Mouse (Mus musculus): Measurements from ENCODE around the gene Grid2ip. TPM values are rescaled to one million over a fixed set of nuclear protein-coding genes. Genes with fewer than 3 reads are reported as not detected.

Grid2ip gene
- not detected in 2 replicates for total RNA-seq (2014; fragmentation: Nextera tagmentation)
- total RNA-seq (2017) = not detected in 2 replicates

GRCm38 (mm10) chr5:143356686-143357388, at the start of gene Grid2ip:
Gene Grid2ip, plus strand, starts transcription at chr5:143357338.
- ATAC-seq (replicated peaks; ENCODE audit: low FRiP score, low TSS enrichment, poor library complexity, severe bottlenecking) = no peak

GRCm38 (mm10) chr5:143308825-143309224, 48.3 kb upstream of the Grid2ip start:
- ATAC-seq (replicated peaks; ENCODE audit: low FRiP score, low TSS enrichment, poor library complexity, severe bottlenecking) = no peak

- no peak for ATAC-seq (replicated peaks; ENCODE audit: low FRiP score, low TSS enrichment, poor library complexity, severe bottlenecking)
These were observed 47.2 kb upstream of the Grid2ip start for GRCm38 (mm10) chr5:143309916-143310315.

- ATAC-seq (replicated peaks; ENCODE audit: low FRiP score, low TSS enrichment, poor library complexity, severe bottlenecking) = peak; percentile 61
These were observed 45.3 kb upstream of the Grid2ip start for GRCm38 (mm10) chr5:143311886-143312285.

- 0 out of 2 replicates have a peak, but pooled peaks have one; percentile 38 for ATAC-seq (replicated peaks; ENCODE audit: low FRiP score, low TSS enrichment, poor library complexity, severe bottlenecking)
These were observed 42.9 kb upstream of the Grid2ip start for GRCm38 (mm10) chr5:143314183-143314729.

- ATAC-seq (replicated peaks; ENCODE audit: low FRiP score, low TSS enrichment, poor library complexity, severe bottlenecking) = peak; percentile 56
These were observed 42.2 kb upstream of the Grid2ip start, which contains the start of gene E130309D02Rik for GRCm38 (mm10) chr5:143314730-143315513. Gene E130309D02Rik, minus strand, starts transcription at chr5:143315360.

GRCm38 (mm10) chr5:143315514-143315888, 41.6 kb upstream of the Grid2ip start:
- no peak for ATAC-seq (replicated peaks; ENCODE audit: low FRiP score, low TSS enrichment, poor library complexity, severe bottlenecking)

- ATAC-seq (replicated peaks; ENCODE audit: low FRiP score, low TSS enrichment, poor library complexity, severe bottlenecking) = no peak
These were observed 40.4 kb upstream of the Grid2ip start for GRCm38 (mm10) chr5:143316605-143317287.

- no peak for ATAC-seq (replicated peaks; ENCODE audit: low FRiP score, low TSS enrichment, poor library complexity, severe bottlenecking)
These were observed 39.9 kb upstream of the Grid2ip start for GRCm38 (mm10) chr5:143317288-143317610.

- peak; percentile 80 for ATAC-seq (replicated peaks; ENCODE audit: low FRiP score, low TSS enrichment, poor library complexity, severe bottlenecking)
These were observed 28.2 kb upstream of the Grid2ip start, which contains the start of gene Zdhhc4 for GRCm38 (mm10) chr5:143328690-143329495. Gene Zdhhc4, minus strand, starts transcription at chr5:143329256.

- peak; percentile 42; the same call in 1 of the 2 replicates for ATAC-seq (replicated peaks; ENCODE audit: low FRiP score, low TSS enrichment, poor library complexity, severe bottlenecking)
These were observed 23.3 kb upstream of the Grid2ip start for GRCm38 (mm10) chr5:143333872-143334271.

- no peak for ATAC-seq (replicated peaks; ENCODE audit: low FRiP score, low TSS enrichment, poor library complexity, severe bottlenecking)
These were observed 22.6 kb upstream of the Grid2ip start for GRCm38 (mm10) chr5:143334418-143335088.

GRCm38 (mm10) chr5:143335089-143335460, 22.1 kb upstream of the Grid2ip start:
- ATAC-seq (replicated peaks; ENCODE audit: low FRiP score, low TSS enrichment, poor library complexity, severe bottlenecking) = no peak

- ATAC-seq (replicated peaks; ENCODE audit: low FRiP score, low TSS enrichment, poor library complexity, severe bottlenecking) = peak; percentile 35; the same call in 1 of the 2 replicates
These were observed 20.6 kb upstream of the Grid2ip start for GRCm38 (mm10) chr5:143336559-143336958.

- no peak for ATAC-seq (replicated peaks; ENCODE audit: low FRiP score, low TSS enrichment, poor library complexity, severe bottlenecking)
These were observed 17.5 kb upstream of the Grid2ip start for GRCm38 (mm10) chr5:143339603-143340002.

- ATAC-seq (replicated peaks; ENCODE audit: low FRiP score, low TSS enrichment, poor library complexity, severe bottlenecking) = no peak
These were observed 10.8 kb upstream of the Grid2ip start for GRCm38 (mm10) chr5:143346367-143346766.

GRCm38 (mm10) chr5:143356017-143356416, 1.1 kb upstream of the Grid2ip start:
- no peak for ATAC-seq (replicated peaks; ENCODE audit: low FRiP score, low TSS enrichment, poor library complexity, severe bottlenecking)

GRCm38 (mm10) chr5:143357564-143357963, 426 bp downstream of the Grid2ip start:
- ATAC-seq (replicated peaks; ENCODE audit: low FRiP score, low TSS enrichment, poor library complexity, severe bottlenecking) = no peak
